Mouse (Mus musculus): ENCODE data around the gene Vav2. TPM values are rescaled to one million over a fixed set of nuclear protein-coding genes. Genes with fewer than 3 reads are reported as not detected.

The Vav2 gene
- polyA plus RNA-seq, 1 experiment from 2014 or later = 5.9 TPM

DNA sequence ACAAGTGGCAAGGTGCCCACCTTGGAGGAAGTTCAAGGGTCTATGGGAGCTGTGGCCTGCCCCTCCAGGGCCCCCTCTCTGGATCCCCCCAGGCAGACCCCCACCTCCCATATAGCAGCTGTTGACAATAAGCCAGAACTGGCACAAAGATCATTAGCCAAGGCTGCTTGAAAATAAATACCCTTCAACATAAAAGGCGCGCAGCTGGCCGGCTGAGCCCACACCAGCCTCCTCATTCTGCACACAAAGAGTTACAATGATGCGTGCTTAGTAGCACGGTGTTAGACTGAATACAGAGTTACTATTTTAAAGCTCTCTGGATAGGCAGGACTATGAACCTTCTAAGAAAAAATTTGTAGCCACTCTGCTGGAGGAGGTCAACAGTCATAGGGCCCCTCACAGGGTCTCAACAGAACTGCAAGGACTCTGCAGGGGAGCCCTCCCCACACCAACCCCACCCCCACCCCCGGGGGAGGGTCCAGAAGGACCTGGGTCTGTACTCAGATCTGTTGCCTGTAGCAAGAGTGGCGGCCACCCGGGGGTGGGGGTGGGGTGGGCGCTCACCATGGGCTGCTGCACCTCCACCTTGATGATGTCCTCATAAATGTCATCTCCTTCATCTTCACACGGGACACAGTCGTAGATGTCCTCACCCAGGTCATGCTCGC lies 125.3 kb downstream of the Vav2 start:
- 67% methylated on average over 12 of the region's 12 CpGs for WGBS (ENCODE audit: insufficient replicate concordance)
- ATAC-seq (ENCODE audit: low read depth) = no peak

DNA sequence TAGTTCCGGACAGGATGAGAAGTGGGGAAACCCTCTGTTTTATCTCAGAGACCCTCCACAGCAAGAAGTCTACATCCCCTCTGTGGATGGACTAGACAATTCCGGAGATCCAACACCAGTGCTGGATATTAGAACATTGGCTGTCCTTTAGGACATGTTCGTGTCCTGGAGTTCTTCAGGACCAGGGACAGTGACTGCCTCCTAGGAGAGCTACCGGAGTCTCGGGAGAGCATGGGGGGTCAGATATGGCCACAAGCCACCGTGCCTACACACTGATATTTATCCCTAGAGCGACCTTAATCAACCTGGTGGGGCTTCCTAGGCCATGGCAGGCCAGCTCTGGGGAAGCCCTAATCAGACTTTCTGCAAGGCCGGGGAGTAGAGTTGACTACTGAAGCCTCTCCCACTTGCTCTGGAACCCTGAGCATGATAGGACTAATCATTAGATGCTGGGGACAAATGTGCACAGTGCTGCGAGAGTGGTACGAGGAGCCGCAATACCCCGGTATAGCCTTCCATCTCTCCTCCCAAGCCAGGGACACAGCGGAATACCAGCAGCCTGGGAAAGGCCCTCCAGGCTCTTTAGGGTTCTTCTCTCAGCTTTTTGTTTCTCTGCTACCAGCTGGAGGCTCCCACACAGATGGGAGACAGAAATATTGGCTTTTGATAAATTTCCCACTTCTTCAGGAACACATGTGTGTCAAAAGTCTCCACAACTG lies 125.9 kb downstream of the Vav2 start:
- Histone ChIP-seq H3K4me3 (ENCODE audit: low read depth, low read length) (no peak overlapping the region), H3K36me3 (ENCODE audit: control insufficient read depth, insufficient read depth) (no peaks in the 10 kb centered on the region), H3K9ac (ENCODE audit: low read depth, low read length) (no peak overlapping the region), H3K27ac (ENCODE audit: low read length) (no peak overlapping the region), H3K9me3 (replicated peaks; ENCODE audit: control insufficient read depth, low read length) (no peaks in the 10 kb centered on the region), H3K27me3 (ENCODE audit: control insufficient read depth, insufficient read depth, low read depth, low read length) (no peaks in the 10 kb centered on the region), H3K4me2 (ENCODE audit: low read depth, low read length) (no peak overlapping the region), H3K4me1 (ENCODE audit: control insufficient read depth, low read depth, low read length) (no peaks in the 10 kb centered on the region)
- WGBS (ENCODE audit: insufficient replicate concordance) = 72% methylated on average over 13 of the region's 13 CpGs
- no peak for ATAC-seq (ENCODE audit: low read depth)

More for the DNA sequence above, 125.3 kb downstream of the Vav2 start:
- no peak overlapping the region for H3K4me3 ChIP-seq (ENCODE audit: low read depth, low read length)
- H3K4me2 ChIP-seq (ENCODE audit: low read depth, low read length) = no peak overlapping the region
- H3K27ac ChIP-seq (ENCODE audit: low read length) = no peak overlapping the region
- H3K36me3 ChIP-seq (ENCODE audit: control insufficient read depth, insufficient read depth) = no peaks in the 10 kb centered on the region
- no peaks in the 10 kb centered on the region for H3K27me3 ChIP-seq (ENCODE audit: control insufficient read depth, insufficient read depth, low read depth, low read length)
- H3K9ac ChIP-seq (ENCODE audit: low read depth, low read length) = no peak overlapping the region
- no peaks in the 10 kb centered on the region for H3K9me3 ChIP-seq (replicated peaks; ENCODE audit: control insufficient read depth, low read length)
- no peaks in the 10 kb centered on the region for H3K4me1 ChIP-seq (ENCODE audit: control insufficient read depth, low read depth, low read length)

DNA sequence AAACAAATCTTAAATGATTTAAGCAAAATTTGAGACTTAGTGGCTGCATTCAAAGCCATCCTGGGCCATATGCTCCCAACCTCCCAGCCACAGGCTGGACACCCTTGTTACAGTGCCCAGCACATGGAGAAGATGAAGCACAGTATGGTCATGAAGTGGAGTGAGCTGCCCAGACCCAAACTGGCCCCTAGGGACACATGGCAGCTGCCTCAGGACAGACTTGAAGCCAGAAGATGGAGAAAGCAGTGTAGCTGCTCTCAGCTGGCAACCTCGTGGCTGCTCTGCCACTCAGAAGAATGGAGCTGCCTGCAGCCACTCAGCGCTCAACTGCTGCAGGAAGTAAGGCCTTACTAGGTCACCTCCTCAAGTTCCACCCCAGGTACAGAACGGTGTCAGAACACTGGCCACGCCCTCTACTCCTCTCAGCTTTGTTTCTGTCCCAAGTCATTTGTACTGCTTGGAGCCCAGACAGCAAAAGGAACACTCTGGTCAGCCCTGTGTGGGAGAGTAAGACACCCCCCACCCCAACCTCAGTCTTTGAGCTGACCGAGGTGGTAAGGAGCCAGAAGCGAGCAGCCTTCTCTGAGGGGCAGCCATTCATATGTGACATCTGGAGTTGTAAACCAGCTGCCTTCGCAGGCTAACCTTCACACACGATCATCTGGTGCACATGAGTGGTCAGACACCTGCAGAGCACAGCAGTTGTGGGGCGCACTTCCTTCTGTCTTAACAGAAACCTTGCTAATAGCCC lies 130.0 kb downstream of the Vav2 start:
- Histone ChIP-seq H3K9me3 (replicated peaks; ENCODE audit: control insufficient read depth, low read length) (no peaks in the 10 kb centered on the region), H3K4me2 (ENCODE audit: low read depth, low read length) (no peak overlapping the region), H3K36me3 (ENCODE audit: control insufficient read depth, insufficient read depth) (no peaks in the 10 kb centered on the region), H3K9ac (ENCODE audit: low read depth, low read length) (no peak overlapping the region), H3K4me3 (ENCODE audit: low read depth, low read length) (no peak overlapping the region), H3K27me3 (ENCODE audit: control insufficient read depth, insufficient read depth, low read depth, low read length) (no peaks in the 10 kb centered on the region), H3K4me1 (ENCODE audit: control insufficient read depth, low read depth, low read length) (no peaks in the 10 kb centered on the region), H3K27ac (ENCODE audit: low read length) (no peak overlapping the region)
- ATAC-seq (ENCODE audit: low read depth) = peak; percentile 13; the same call in 1 of the 2 replicates
- 54% methylated on average over 9 of the region's 9 CpGs for WGBS (ENCODE audit: insufficient replicate concordance)

DNA sequence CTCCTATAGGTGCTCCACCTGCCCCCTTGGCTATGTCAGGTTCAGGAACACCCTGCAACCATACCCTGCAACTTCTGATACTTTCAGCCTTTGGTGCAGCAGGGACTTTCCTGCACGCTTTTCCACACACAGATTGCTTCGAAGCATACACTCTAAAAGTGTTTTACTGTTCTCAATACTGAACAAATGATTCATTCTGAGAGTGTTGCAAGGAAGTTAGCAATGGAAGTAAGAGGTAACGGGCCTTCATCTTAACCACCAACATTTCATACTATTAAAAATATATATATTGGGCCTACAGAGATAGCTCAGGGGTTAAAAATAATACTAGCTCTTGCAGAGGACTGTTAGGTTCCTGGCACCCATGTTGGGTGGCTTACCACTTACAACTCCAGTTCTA lies 132.1 kb downstream of the Vav2 start:
- H3K27ac ChIP-seq (ENCODE audit: low read length) = no peak overlapping the region
- H3K27me3 ChIP-seq (ENCODE audit: control insufficient read depth, insufficient read depth, low read depth, low read length) = no peaks in the 10 kb centered on the region
- H3K9me3 ChIP-seq (replicated peaks; ENCODE audit: control insufficient read depth, low read length) = no peaks in the 10 kb centered on the region
- no peak overlapping the region for H3K4me2 ChIP-seq (ENCODE audit: low read depth, low read length)
- no peaks in the 10 kb centered on the region for H3K36me3 ChIP-seq (ENCODE audit: control insufficient read depth, insufficient read depth)
- H3K4me3 ChIP-seq (ENCODE audit: low read depth, low read length) = no peak overlapping the region
- ATAC-seq (ENCODE audit: low read depth) = no peak
- WGBS (ENCODE audit: insufficient replicate concordance) = 78% methylated on average over 3 of the region's 3 CpGs
- no peak overlapping the region for H3K9ac ChIP-seq (ENCODE audit: low read depth, low read length)
- H3K4me1 ChIP-seq (ENCODE audit: control insufficient read depth, low read depth, low read length) = no peaks in the 10 kb centered on the region

DNA sequence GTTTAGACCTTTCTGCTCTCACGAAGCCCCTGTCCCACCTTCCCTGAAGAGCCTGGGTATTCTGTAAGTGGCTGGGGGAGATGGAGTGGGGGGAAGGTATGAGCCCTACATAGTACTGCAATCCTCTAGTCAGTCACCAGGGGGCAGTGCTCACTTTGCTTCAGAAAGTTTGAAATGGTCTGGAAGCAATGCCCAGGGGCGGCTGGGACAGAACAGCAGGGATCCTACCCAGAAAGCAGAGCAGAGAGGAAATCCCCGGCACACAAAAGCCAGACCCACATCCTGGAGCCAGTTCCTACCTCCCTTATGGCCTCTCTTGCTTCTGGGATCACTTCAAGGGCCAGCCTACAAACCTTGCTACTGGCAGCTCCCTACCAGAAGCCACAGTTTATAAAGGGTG lies 137.8 kb downstream of the Vav2 start:
- 19% methylated on average over 3 of the region's 3 CpGs for WGBS (ENCODE audit: insufficient replicate concordance)
- Histone ChIP-seq H3K4me3 (ENCODE audit: low read depth, low read length) (no peak overlapping the region), H3K4me1 (ENCODE audit: control insufficient read depth, low read depth, low read length) (no peaks in the 10 kb centered on the region; the same call in 1 of the 2 replicates), H3K27me3 (ENCODE audit: control insufficient read depth, insufficient read depth, low read depth, low read length) (no peaks in the 10 kb centered on the region), H3K4me2 (ENCODE audit: low read depth, low read length) (no peak overlapping the region), H3K9me3 (replicated peaks; ENCODE audit: control insufficient read depth, low read length) (no peaks in the 10 kb centered on the region), H3K9ac (ENCODE audit: low read depth, low read length) (no peak overlapping the region), H3K36me3 (ENCODE audit: control insufficient read depth, insufficient read depth) (no peaks in the 10 kb centered on the region), H3K27ac (ENCODE audit: low read length) (no peak overlapping the region)
- ATAC-seq (ENCODE audit: low read depth) = no peak

DNA sequence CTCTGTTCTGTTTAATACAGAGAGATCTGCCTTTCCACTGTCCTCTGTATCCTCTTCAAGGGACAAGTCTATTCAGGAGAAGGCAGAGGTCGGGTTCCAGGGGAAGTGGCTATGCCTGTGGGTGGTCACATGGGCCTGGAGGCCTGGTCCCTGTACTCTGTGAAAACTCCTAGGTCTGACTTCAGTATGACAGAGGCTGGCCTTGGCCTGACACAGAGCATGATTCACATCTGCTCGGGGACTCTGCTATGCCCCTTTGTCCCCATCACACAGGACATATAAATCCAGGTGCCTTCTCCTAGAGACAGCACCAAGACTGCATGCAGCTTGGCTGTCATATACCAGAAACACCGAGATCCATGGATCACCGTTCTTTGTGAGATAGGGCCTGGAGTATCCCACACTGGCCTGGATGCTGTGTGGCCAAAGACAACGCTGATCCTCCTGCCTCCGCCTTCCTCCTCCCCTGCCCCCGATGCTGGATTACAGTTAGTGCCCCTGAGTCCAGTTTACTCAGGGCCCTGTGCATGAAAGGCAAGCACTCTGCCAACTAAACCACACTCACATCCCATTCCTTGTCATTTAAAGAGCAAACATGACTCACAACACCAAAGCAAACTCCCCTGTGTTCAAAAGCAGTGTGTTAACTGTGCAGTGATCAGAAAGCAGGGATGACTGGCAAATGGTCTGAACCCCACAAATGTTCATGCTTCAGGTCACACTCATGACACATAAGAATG lies 139.7 kb downstream of the Vav2 start:
- H3K27ac ChIP-seq (ENCODE audit: low read length) = no peak overlapping the region
- no peaks in the 10 kb centered on the region; the same call in 1 of the 2 replicates for H3K4me1 ChIP-seq (ENCODE audit: control insufficient read depth, low read depth, low read length)
- no peaks in the 10 kb centered on the region for H3K36me3 ChIP-seq (ENCODE audit: control insufficient read depth, insufficient read depth)
- H3K27me3 ChIP-seq (ENCODE audit: control insufficient read depth, insufficient read depth, low read depth, low read length) = no peaks in the 10 kb centered on the region
- H3K9me3 ChIP-seq (replicated peaks; ENCODE audit: control insufficient read depth, low read length) = no peaks in the 10 kb centered on the region
- H3K4me3 ChIP-seq (ENCODE audit: low read depth, low read length) = no peak overlapping the region
- H3K4me2 ChIP-seq (ENCODE audit: low read depth, low read length) = no peak overlapping the region
- WGBS (ENCODE audit: insufficient replicate concordance) = 65% methylated on average over 7 of the region's 7 CpGs
- 0 out of 2 replicates have a peak, but pooled peaks have one; percentile 9 for ATAC-seq (ENCODE audit: low read depth)
- no peak overlapping the region for H3K9ac ChIP-seq (ENCODE audit: low read depth, low read length)

DNA sequence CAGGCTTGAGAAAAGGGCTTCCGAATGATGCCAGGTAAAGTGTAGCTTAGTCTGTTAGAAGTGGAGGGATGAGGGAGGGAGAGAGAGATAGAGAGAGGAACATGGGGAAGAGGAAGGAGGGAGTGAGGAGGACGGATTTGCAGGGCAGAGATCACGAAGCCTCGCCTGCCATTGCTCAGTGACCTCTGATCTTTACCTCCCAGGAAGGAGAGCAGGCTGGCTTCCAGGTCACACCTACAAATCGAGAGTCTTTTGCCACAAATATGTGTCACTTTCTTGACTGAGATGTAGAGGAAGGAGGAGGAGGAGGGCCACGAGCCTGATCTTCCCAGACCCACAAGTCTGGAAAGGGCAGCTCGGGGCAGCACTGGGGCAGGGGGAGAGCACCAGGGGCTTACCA lies 142.4 kb downstream of the Vav2 start:
- Histone ChIP-seq H3K4me1 (ENCODE audit: control insufficient read depth, low read depth, low read length) (no peaks in the 10 kb centered on the region; the same call in 1 of the 2 replicates), H3K9me3 (replicated peaks; ENCODE audit: control insufficient read depth, low read length) (no peaks in the 10 kb centered on the region), H3K9ac (ENCODE audit: low read depth, low read length) (no peak overlapping the region), H3K4me2 (ENCODE audit: low read depth, low read length) (no peak overlapping the region), H3K4me3 (ENCODE audit: low read depth, low read length) (no peak overlapping the region), H3K36me3 (ENCODE audit: control insufficient read depth, insufficient read depth) (no peaks in the 10 kb centered on the region), H3K27ac (ENCODE audit: low read length) (no peak overlapping the region), H3K27me3 (ENCODE audit: control insufficient read depth, insufficient read depth, low read depth, low read length) (no peaks in the 10 kb centered on the region)
- 46% methylated on average over 7 of the region's 7 CpGs for WGBS (ENCODE audit: insufficient replicate concordance)
- ATAC-seq (ENCODE audit: low read depth) = no peak

DNA sequence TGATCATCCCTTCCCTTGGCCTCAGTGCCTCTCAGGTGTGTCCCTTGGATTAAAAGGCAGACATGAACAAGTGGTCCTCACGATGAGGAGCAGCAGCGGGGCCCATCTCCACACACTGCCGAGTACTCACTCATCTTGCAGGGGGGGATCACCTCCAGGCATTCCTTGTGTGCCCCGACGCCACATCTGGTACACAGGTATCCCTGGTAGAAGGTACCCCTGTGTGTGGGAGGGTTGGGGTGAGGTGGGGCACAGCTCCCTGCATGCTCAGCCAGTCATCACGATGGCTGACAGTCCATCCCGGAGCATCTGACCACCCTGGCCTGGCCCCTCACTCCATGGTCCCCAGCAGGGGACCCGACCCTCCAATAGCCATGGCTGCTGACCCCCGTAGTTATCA lies 145.1 kb downstream of the Vav2 start:
- Histone ChIP-seq H3K27ac (ENCODE audit: low read length) (no peak overlapping the region), H3K4me1 (ENCODE audit: control insufficient read depth, low read depth, low read length) (no peaks in the 10 kb centered on the region; the same call in 1 of the 2 replicates), H3K36me3 (ENCODE audit: control insufficient read depth, insufficient read depth) (no peaks in the 10 kb centered on the region; the same call in 1 of the 2 replicates), H3K27me3 (ENCODE audit: control insufficient read depth, insufficient read depth, low read depth, low read length) (no peaks in the 10 kb centered on the region), H3K9ac (ENCODE audit: low read depth, low read length) (no peak overlapping the region), H3K4me2 (ENCODE audit: low read depth, low read length) (no peak overlapping the region), H3K4me3 (ENCODE audit: low read depth, low read length) (no peak overlapping the region), H3K9me3 (replicated peaks; ENCODE audit: control insufficient read depth, low read length) (no peaks in the 10 kb centered on the region)
- 84% methylated on average over 9 of the region's 9 CpGs for WGBS (ENCODE audit: insufficient replicate concordance)
- ATAC-seq (ENCODE audit: low read depth) = no peak

Data from liver, embryonic 16.5 days (tissue).